Mouse (Mus musculus) lung, adult 2 months (tissue): ENCODE data around the gene Phf12.
A peak's percentile ranks its signal among the peaks of the same experiment; 100 is the strongest.

ENCODE experiments used
- CTCF ChIP-seq: fragments of 200-500 bp; IDR thresholded peaks from 2 replicates; pipeline ENCODE4 v1.5.1; 2011; ENCODE audit warnings: mild to moderate bottlenecking, low read length, control low read depth; ENCODE audit not compliant: insufficient read depth
- POLR2A ChIP-seq: fragments of 200-500 bp; IDR thresholded peaks from 2 replicates; pipeline ENCODE4 v1.6.1; 2011; ENCODE audit warnings: low read depth, mild to moderate bottlenecking, control low read depth, low read length, borderline replicate concordance; ENCODE audit errors: extremely low read depth

GRCm38 (mm10) chr11:78037831-78038752 lies 55.5 kb downstream of the Phf12 start, which contains the start of gene Flot2:
- TF ChIP-seq CTCF (no peak), POLR2A (0 out of 2 replicates have a peak, but pooled peaks have one; percentile 6)
